Mouse (Mus musculus): ENCODE data around the gene Gale. TPM values are rescaled to one million over a fixed set of nuclear protein-coding genes. Genes with fewer than 3 reads are reported as not detected.

Gene Gale
- 32.1 and 32.8 TPM in 2 replicates for polyA plus RNA-seq (2016; fragmentation: Nextera tagmentation; extraction: Ambion mirVana)

DNA sequence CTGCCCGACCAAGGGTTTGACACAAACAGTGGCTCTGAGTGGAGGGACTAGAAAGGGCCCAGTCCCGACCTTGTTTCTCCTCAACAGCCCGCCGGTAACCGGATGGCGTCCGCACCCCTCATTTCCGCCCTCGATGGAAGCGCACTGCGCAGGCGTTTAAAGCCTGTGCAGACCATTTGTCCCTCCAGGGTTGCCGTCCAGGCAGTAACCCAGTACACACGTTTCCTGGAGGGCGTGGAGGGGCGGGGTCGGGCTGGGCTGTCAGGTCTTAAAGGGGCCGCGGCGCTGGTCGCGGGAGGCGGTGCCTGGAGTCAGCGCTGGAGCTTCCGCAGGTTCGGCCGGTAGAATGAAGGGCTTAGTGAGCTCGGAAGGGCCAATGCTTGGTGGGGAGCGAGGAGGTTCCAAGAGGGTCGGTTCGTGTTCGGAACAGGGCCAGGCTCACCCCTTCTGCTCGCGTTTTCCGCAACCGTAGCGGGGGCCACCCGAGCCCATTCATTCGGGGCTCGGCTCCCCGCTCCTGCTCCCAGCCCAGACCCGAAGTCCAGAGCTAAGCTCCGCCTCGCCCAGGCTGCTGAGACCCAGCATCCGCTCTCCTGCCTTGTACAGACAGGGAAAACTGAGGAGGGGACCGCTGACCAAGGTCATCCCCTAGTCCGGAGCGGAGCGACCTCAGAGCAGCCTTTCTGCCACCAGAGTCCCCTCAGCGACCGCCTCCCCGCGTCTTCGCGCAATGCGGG lies at the start of gene Gale:
Gale (plus strand) TSS at position 271 of the 737 bp plus-strand sequence.
- under 1% methylated on average over 56 of the region's 56 CpGs for WGBS
- H3K27me3 ChIP-seq, result 0 out of 2 replicates have a peak, but pooled peaks cover 4% of the 10 kb centered on the region
- peak within 1 kb of the TSS; percentile 88 for H3K27ac ChIP-seq (replicated peaks)
- H3K9me3 ChIP-seq, result no peaks in the 10 kb centered on the region
- H3K4me2 ChIP-seq (replicated peaks), result peak within 1 kb of the TSS; percentile 96
- ATAC-seq (ENCODE audit: low FRiP score, low read depth), result peak; percentile 92
- peak within 1 kb of the TSS; percentile 75 for H3K4me3 ChIP-seq
- peaks cover 49% of the 10 kb centered on the region for H3K36me3 ChIP-seq
- peaks cover 19% of the 10 kb centered on the region for H3K4me1 ChIP-seq
- peak within 1 kb of the TSS; percentile 86 for H3K9ac ChIP-seq (replicated peaks)

DNA sequence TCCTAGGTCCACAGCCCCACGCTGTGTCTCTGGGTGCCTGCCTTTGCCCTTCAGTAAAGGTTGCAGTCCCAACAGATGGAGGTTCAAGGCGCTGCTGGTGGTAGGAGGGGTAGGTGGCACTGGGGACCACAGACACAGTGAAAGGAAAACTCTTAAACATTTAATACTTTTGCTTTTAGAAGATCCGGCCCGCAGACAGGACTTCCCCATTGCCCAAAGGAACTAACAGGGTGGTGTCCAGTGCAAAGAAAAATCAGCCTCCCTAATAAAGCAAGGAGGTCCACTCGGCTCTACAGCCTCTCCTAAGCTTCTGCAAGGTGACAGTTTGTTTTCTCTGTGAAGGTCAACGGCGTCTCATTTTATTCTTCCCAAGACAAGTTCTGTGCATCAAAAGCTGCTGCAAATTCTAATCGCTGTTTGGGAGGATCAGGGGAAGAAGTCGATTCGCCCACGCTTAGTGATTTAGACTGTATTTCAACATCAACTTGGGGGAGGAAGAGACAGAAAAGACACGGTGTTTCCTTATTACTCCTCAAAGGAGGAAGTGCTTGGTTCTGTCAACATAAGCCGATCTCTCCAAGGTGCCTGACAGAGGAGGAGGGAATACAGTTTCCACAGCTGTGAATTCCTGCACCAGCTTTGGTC lies 44.8 kb upstream of the Gale start:
- Histone ChIP-seq H3K36me3 (peaks cover 9% of the 10 kb centered on the region; the same call in 1 of the 2 replicates), H3K9me3 (no peaks in the 10 kb centered on the region), H3K4me1 (peaks cover 10% of the 10 kb centered on the region), H3K9ac (replicated peaks) (no peak overlapping the region), H3K27me3 (no peaks in the 10 kb centered on the region), H3K4me2 (replicated peaks) (no peak overlapping the region), H3K27ac (replicated peaks) (no peak overlapping the region), H3K4me3 (no peak overlapping the region)
- no peak for ATAC-seq (ENCODE audit: low FRiP score, low read depth)
- 91% methylated on average over 13 of the region's 13 CpGs for WGBS

DNA sequence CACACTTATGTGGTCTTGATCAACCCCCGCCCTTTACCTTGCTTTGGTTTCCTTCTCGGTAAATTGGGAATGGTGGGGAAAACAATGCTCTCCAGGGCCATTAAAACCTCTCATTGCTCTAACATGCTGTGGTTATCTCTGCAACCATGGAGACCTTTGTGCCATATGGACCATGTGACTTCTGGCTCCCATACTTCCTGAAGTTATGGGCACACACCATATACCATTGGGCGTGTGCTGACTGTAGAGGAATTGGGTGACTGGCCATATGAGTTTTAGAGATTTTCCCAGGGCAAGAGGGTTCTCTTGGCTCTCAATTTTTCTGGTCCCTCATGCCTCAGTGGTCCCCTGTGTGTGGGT lies 44.3 kb upstream of the Gale start:
- H3K27me3 ChIP-seq, result no peaks in the 10 kb centered on the region
- H3K4me3 ChIP-seq, result no peak overlapping the region
- no peak overlapping the region for H3K27ac ChIP-seq (replicated peaks)
- ATAC-seq (ENCODE audit: low FRiP score, low read depth), result no peak
- peaks cover 11% of the 10 kb centered on the region; the same call in 1 of the 2 replicates for H3K36me3 ChIP-seq
- H3K4me2 ChIP-seq (replicated peaks), result no peak overlapping the region
- 93% methylated on average over 3 of the region's 3 CpGs for WGBS
- H3K9ac ChIP-seq (replicated peaks), result no peak overlapping the region
- H3K4me1 ChIP-seq, result peaks cover 10% of the 10 kb centered on the region
- H3K9me3 ChIP-seq, result no peaks in the 10 kb centered on the region

DNA sequence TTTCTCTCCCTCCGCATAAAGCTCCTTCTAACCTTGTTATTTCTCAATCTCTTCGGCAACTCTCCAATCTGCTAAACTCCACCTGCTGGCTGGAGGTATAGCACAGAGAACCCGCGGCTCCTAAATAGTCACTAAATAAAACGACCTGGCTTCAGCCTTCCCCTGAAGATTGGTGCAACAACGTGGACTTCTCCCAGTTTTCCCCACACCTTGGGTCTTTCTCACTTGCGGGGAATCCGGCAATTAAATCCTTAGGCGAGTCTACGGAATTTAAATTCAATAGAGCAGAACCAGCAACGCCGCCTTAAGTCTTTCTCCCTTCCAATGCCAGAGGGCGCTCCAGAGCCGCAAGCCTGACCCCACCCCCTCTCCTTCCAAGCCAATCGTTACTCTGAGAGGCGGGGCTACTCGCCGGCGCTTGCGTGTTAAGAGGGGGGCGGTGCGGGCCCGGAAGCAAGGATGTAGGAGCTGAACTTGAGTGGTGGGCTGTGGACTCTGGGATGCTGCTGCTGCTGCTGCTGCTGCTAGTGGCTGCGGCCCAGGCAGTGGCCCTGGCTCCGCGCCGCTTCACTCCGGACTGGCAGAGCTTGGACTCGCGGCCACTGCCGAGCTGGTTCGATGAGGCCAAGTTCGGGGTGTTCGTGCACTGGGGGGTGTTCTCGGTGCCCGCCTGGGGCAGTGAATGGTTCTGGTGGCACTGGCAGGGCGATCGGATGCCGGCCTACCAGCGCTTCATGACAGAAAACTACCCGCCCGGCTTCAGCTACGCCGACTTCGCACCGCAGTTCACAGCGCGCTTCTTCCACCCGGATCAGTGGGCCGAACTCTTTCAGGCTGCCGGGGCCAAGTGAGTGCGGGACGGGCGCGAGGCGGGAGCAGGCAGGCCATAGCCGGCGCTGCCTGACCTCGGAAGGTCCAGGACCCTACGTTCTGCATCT lies 43.0 kb upstream of the Gale start, which contains the start of gene Fuca1:
Fuca1 (plus strand) TSS at position 432 of the 938 bp plus-strand sequence.
- WGBS, result 2% methylated on average over 60 of the region's 60 CpGs
- Histone ChIP-seq H3K9ac (replicated peaks) (peak within 1 kb of the TSS; percentile 80), H3K27ac (replicated peaks) (peak within 1 kb of the TSS; percentile 79), H3K9me3 (no peaks in the 10 kb centered on the region), H3K4me1 (peaks cover 10% of the 10 kb centered on the region), H3K4me2 (replicated peaks) (peak within 1 kb of the TSS; percentile 91), H3K27me3 (no peaks in the 10 kb centered on the region), H3K36me3 (peaks cover 19% of the 10 kb centered on the region), H3K4me3 (peak within 1 kb of the TSS; percentile 79)
- peak; percentile 95 for ATAC-seq (ENCODE audit: low FRiP score, low read depth)

DNA sequence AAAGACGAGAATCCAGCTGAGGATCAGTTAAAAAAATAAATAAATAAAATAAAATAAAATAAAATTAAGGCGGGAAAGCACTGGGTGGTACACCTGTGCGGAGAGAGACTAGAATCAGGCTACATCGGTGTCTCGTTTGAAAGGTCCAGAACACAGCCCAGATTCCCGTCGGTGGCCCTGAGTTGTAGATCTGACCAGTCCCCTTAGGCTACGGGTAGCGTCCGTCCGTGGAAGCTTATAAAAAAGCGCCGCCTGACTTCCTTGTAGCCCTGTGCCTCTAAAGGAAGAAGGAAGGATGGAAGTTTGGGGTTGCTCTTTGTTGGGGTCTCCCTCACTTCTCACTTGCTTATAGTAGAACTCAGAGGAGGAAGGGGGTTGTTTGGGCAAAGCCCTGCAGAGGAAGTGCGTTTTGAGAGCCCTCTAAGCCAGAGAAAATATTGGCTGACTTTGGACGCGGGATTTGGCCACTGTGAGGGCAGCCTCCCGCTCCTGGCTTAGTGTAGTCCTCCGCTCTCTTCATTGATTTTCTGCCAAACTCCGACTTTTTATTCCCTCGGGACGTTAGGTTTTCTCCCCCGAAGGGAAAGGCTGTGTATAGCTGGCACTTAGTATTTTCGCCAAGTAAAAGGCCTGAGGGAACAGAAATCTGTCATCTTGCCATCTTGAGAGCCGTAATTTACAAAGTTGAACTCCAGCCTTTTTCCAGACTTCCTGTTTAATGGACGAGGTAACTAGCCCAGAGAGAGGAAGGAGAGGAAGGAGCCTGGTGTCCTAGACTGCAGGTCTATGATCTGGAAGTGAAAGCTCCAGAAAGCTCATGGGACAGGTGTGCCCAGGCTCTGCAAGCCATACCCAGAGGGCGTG lies 42.0 kb upstream of the Gale start:
- Histone ChIP-seq H3K4me1 (peaks cover 10% of the 10 kb centered on the region), H3K9me3 (no peaks in the 10 kb centered on the region), H3K36me3 (peaks cover 24% of the 10 kb centered on the region), H3K27me3 (no peaks in the 10 kb centered on the region), H3K9ac (replicated peaks) (peak overlapping the region; percentile 80), H3K27ac (replicated peaks) (peak overlapping the region; percentile 79), H3K4me2 (replicated peaks) (peak overlapping the region; percentile 91), H3K4me3 (peak overlapping the region; percentile 79)
- 10% methylated on average over 26 of the region's 26 CpGs for WGBS
- no peak for ATAC-seq (ENCODE audit: low FRiP score, low read depth)

DNA sequence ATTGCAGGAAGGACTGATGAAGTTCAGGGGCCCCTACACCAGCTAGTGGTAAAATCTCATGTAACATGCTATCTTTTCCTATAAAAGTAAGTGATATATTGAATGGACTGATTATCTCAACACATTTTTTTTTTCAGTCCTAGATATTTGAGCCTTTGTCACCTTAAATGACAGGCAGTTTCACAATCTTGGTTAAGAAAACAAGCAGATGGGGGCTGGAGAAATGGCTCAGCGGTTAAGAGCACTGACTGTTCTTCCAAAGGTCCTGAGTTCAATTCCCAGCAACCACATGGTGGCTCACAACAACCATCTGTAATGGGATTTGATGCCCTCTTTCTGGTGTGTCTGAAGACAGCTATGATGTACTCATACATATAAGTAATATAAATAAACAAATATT lies 41.3 kb upstream of the Gale start:
- Histone ChIP-seq H3K36me3 (peaks cover 24% of the 10 kb centered on the region), H3K4me3 (peak overlapping the region; percentile 79; the same call in 1 of the 2 replicates), H3K27ac (replicated peaks) (no peak overlapping the region), H3K9me3 (no peaks in the 10 kb centered on the region), H3K9ac (replicated peaks) (no peak overlapping the region), H3K27me3 (no peaks in the 10 kb centered on the region), H3K4me1 (peaks cover 10% of the 10 kb centered on the region), H3K4me2 (replicated peaks) (peak overlapping the region; percentile 91)
- no peak for ATAC-seq (ENCODE audit: low FRiP score, low read depth)
- 97% methylated on average over 1 of the region's 1 CpGs for WGBS

DNA sequence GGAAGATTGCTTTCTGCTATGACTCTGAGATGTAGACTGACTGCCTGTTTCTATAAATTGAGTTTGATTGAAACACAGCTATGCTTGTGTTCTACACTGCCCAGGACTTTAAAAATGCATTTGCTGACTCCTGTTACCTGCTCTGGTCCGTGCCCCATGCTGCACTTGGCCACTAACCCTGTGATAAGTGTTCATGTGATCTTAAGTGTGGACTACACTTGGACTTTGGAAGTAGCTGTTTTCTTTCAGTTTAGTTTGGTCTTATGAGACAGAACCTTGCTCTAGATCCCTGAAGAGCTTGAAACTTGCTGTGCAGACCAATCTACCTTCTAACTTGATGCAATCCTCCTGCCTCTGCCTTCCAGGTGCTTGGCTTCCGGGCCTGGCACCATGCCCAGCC lies 39.1 kb upstream of the Gale start:
- Histone ChIP-seq H3K27ac (replicated peaks) (no peak overlapping the region), H3K9ac (replicated peaks) (no peak overlapping the region), H3K4me2 (replicated peaks) (no peak overlapping the region), H3K27me3 (no peaks in the 10 kb centered on the region), H3K36me3 (peaks cover 29% of the 10 kb centered on the region), H3K9me3 (no peaks in the 10 kb centered on the region), H3K4me1 (peaks cover 10% of the 10 kb centered on the region), H3K4me3 (no peak overlapping the region)
- 90% methylated on average over 2 of the region's 2 CpGs for WGBS
- no peak for ATAC-seq (ENCODE audit: low FRiP score, low read depth)

DNA sequence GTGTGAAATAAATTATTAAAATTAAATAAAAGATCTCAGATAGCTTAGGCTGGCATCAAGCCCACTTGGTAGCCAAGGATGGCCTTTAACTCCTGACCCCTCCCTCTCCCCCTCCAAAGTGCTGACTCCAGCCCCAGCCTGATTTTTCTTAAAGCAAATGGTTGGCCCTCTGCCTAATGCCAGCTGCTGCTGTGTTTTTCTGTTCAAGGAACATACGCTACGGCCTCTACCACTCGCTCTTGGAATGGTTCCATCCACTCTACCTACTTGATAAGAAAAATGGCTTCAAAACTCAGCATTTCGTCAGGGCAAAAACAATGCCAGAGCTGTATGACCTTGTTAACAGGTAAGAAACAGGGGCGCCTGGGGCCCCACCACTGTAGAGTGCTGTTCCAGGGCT lies 38.2 kb upstream of the Gale start:
- Histone ChIP-seq H3K9ac (replicated peaks) (no peak overlapping the region), H3K27me3 (no peaks in the 10 kb centered on the region), H3K9me3 (no peaks in the 10 kb centered on the region), H3K36me3 (peaks cover 32% of the 10 kb centered on the region), H3K4me1 (peaks cover 10% of the 10 kb centered on the region), H3K4me3 (no peak overlapping the region), H3K4me2 (replicated peaks) (no peak overlapping the region), H3K27ac (replicated peaks) (no peak overlapping the region)
- no peak for ATAC-seq (ENCODE audit: low FRiP score, low read depth)
- 90% methylated on average over 5 of the region's 5 CpGs for WGBS

DNA sequence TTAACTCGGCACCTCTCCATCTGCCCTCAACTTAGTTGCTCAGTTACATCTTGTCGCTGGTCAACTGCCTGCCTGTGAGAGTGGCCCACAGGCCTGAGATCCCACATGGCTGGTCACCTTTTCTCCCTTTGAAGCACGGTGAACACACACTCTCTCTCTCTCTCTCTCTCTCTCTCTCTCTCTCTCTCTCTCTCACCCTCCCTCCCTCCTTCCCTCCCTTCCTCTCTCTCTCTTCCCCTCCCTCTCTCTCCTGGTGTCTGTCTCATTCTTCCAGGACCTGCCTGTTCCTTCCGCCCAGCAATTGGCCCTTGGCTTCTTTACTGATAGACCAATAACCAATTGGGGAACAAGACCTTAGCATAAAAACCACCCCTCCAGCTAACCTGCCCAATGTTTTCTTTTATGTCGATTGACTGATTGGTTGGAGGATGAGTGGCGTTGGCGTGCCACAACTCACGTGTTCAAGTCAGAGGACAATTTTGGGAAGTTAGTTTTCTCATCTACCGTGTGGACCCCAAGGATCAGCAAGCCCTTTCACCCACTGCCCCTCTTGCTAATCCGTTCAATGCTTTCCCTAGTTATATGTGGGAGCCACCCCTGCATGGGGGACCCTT lies 37.2 kb upstream of the Gale start:
- Histone ChIP-seq H3K36me3 (peaks cover 36% of the 10 kb centered on the region), H3K9me3 (no peaks in the 10 kb centered on the region), H3K4me3 (no peak overlapping the region), H3K4me1 (peaks cover 8% of the 10 kb centered on the region), H3K27ac (replicated peaks) (no peak overlapping the region), H3K9ac (replicated peaks) (no peak overlapping the region), H3K4me2 (replicated peaks) (no peak overlapping the region), H3K27me3 (no peaks in the 10 kb centered on the region)
- 91% methylated on average over 10 of the region's 10 CpGs for WGBS
- no peak for ATAC-seq (ENCODE audit: low FRiP score, low read depth)

DNA sequence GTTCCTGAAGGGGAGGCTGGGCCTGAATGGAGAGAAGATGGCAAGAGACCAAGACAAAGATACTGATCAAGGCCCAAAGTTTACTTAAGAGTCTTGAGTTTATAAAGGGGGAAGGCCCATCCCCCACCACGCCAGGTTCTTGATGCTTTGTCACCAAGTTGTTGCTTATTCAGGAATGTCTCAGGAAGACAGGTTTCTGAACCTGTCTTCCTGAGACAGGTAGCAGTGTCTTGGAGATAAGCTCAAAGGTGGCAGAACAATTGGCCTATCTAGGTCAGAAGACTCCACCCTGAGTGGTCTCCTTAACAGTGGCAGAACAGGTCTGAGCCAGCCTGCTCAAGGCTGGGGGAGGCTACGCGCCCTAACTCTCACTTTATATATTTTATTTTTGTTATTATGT lies 36.7 kb upstream of the Gale start:
- H3K4me2 ChIP-seq (replicated peaks), result no peak overlapping the region
- H3K27ac ChIP-seq (replicated peaks), result no peak overlapping the region
- peaks cover 36% of the 10 kb centered on the region for H3K36me3 ChIP-seq
- H3K9ac ChIP-seq (replicated peaks), result no peak overlapping the region
- H3K4me3 ChIP-seq, result no peak overlapping the region
- peaks cover 2% of the 10 kb centered on the region for H3K4me1 ChIP-seq
- no peaks in the 10 kb centered on the region for H3K9me3 ChIP-seq
- 95% methylated on average over 3 of the region's 3 CpGs for WGBS
- no peaks in the 10 kb centered on the region for H3K27me3 ChIP-seq
- ATAC-seq (ENCODE audit: low FRiP score, low read depth), result no peak

DNA sequence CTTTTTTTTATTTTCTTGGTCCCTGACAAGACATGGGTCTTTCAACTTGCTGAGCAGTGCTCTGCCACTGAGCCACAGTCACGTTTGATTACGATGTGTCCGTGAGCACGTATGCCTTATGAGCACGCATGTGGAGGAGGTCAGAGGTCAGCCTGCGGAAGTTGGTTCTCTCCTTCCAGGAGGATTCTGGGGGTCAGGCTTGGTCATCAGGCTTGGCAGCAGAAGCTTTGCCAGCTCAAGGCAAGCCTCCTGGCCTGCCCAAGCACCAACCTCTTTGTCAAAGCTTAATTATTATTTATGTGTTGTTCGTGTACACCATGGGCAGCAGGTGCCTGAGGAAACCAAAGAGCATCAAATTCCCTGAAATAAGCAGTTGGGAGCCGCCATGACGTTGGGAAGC lies 35.2 kb upstream of the Gale start:
- H3K4me1 ChIP-seq, result no peaks in the 10 kb centered on the region
- H3K9me3 ChIP-seq, result no peaks in the 10 kb centered on the region
- H3K36me3 ChIP-seq, result peaks cover 40% of the 10 kb centered on the region
- H3K27me3 ChIP-seq, result no peaks in the 10 kb centered on the region
- H3K4me2 ChIP-seq (replicated peaks), result no peak overlapping the region
- H3K9ac ChIP-seq (replicated peaks), result no peak overlapping the region
- no peak for ATAC-seq (ENCODE audit: low FRiP score, low read depth)
- H3K27ac ChIP-seq (replicated peaks), result no peak overlapping the region
- 89% methylated on average over 9 of the region's 9 CpGs for WGBS
- no peak overlapping the region for H3K4me3 ChIP-seq
